Mouse (Mus musculus) spleen, adult 18-20 months (tissue): ENCODE data around the gene Kcnma1.

Source experiments
- DNase-seq, 2 experiments: peaks; one replicate each; pipeline ENCODE4 v3.0.0; 2022; ENCODE audit warnings: mixed read lengths in 2 of 2

Kcnma1 gene

GRCm38 (mm10) chr14:23400777-23401469 lies 613.4 kb downstream of the Kcnma1 start:
- DNase-seq, result peak in 1 of 2 experiments; percentile 1

DNA sequence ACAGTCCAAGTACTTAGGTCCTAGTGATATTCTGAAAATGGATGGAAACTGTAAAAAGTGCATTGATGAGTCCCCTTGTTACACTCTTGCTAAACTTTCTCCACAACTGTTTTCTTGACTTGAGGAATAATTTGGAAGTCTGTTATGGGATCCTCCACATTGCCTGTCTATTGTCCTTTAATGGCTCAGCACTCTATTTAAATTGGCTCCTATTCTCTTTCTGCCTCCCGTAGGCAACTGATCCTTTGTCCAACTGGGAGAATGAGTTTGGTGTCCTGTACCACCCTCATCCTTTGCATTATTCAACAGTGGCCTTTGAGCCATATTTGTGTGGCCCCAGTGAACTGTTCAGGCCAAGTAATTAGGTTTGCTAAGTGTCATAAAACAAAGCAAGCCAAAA lies 616.6 kb downstream of the Kcnma1 start:
- DNase-seq, result no peak

- no peak for DNase-seq
These were observed 622.7 kb downstream of the Kcnma1 start for GRCm38 (mm10) chr14:23391566-23391965.

DNA sequence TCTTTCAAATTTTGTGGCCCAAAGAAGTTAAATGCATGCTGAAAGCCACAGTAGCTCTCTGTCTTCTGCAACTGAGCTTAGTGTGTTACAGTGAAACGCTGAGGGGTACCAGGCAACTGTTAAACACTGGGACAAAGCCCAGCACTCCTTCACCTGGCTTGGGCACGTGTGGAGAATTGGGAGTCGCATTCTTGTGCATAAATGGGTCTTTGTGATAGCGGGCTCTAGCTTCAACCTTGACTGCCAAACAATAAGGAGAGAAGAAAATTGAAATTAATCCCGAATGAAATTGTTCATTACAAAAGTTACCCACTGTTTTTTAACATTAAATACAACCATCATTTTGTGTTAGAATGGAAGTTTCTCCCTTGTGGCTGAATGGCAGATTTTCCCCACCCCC lies 623.5 kb downstream of the Kcnma1 start:
- DNase-seq, result no peak

DNA sequence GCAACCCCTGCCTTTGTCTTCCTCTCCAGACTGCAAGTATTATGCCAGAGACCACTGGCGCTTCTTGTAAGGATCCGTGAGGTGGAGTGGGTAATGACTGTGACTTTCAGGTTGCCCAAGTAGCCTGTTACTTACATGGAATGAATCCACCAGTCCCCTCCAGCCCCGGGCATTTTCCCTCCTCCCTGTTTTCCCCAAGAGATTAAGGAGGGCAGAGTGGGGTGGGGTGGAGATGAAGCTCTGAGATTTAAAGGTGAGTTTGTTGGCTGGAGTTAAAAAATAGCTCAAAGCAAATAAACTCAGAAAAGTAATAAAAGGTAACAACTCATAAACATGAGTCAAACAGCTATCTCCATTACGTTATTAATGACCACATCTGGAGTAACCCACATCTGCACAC lies 624.1 kb downstream of the Kcnma1 start:
- DNase-seq, result no peak

- DNase-seq, result no peak
These were observed 627.5 kb downstream of the Kcnma1 start for GRCm38 (mm10) chr14:23386786-23387185.

DNA sequence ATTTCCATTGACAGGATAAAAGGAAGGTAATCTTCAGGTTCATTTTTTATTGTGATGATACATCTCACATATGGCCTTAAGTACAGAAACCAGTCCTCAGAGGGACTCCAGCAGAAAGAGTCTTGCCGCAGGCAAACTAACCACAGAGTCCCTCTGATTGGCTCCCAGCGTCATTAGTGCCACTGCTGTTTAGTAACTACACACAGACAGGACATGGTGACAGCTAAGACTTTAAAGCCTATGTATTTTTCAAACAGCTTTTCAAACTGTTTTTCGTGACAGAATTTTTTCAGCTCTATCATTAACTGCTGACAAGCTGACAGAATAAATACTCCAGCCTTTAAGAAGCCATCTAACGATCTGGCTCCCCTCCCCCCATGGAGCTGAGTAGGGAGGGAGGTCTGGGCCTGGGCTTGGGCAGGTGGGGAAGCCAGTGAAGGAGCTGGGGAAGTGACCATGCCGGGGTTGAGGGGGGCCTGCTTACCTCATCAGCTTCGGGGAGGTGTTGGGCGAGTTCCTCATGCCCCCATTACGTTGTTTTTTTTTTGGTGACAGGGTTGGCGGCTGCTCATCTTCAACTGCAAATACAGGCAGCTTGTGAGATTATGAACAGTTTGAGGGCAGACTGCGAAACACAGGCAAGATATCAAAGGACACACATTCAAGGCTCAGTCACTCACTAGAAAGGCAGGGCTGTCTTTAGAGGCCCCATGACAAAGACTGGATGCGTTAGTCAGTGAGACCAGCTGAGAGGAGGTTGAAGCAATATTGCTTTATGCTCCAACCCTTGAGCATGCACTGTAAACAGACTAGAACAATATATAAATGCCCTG lies 628.3 kb downstream of the Kcnma1 start:
- DNase-seq, result no peak

DNA sequence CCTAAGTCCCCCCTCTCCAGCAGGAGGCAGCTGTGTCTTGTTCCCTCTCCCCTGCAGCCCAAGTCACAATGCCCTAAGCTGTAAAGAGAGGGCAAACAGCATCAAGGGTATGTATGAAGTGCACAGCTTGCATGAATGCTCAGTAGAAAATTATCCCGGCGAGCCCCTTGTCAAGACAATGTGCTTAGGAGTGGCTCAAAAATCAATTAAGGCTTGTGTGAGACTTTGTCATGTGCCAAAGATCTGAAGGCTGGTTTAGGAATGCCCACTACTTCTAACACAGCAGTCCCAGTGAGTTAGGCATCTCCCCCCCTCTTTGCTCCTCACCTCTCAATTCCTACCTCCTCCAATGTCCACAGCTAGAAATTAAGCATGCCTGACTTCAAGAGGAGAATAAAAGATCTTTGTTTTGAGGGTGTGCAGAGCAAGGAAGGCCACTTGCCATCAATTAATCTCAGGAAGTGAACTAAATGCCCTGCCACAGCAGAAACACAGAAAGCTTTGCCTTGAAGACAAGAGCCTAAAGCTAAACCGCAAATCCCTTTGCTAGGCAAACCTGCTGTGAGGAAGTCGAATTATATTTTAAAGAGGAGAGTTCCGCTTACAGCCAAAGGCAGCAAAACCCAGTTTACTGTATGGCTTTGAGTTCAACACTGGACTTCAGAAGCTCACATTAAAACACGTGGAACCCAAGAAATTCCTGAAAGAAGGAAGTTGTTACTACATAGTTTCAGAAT lies 635.8 kb downstream of the Kcnma1 start:
- DNase-seq, result no peak

GRCm38 (mm10) chr14:23372021-23372420 lies 642.3 kb downstream of the Kcnma1 start:
- DNase-seq, result no peak

GRCm38 (mm10) chr14:23360491-23360995 lies 653.7 kb downstream of the Kcnma1 start:
- DNase-seq, result no peak

DNA sequence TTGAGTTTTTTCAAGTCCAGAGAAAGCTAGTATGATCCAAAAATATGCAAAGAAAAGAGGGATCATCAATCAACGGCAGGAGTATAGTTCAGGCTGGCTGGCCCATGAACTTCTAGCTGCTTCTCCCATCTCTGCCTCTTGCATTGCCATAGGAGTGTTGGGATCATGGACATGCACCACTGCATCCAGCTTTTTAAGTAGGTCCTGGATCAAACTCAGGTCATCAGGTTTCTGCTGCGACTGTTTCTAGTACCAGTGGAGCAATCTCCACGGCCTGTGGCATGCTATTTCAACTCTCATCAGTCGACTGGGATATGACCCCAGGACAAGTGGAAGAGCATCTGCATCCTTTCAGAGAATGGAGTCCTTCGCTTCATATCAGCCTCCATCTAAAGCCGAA lies 655.5 kb downstream of the Kcnma1 start:
- DNase-seq, result no peak

- DNase-seq, result no peak
These were observed 656.6 kb downstream of the Kcnma1 start for GRCm38 (mm10) chr14:23357529-23358278.

- DNase-seq, result no peak
These were observed 687.5 kb downstream of the Kcnma1 start for GRCm38 (mm10) chr14:23326786-23327185.

DNA sequence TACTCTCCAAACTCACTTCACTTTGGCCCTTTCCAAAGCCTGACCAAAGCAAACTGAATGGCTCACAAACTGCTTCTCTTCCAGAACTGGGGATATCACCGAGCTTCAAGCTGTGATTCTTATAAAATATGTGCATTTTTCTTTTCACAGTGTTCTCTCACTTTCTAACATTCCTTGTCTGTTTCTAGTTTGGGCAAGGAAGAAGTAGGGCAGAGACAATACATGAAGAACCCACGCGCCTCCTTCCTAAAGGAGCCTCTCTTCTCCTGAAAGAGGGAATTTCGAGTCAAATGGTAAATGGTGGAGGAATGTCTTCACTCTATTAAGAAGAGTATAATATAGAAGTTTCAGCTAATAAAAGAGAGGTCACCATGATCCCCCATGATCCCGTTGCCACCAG lies 709.0 kb downstream of the Kcnma1 start:
- no peak for DNase-seq

DNA sequence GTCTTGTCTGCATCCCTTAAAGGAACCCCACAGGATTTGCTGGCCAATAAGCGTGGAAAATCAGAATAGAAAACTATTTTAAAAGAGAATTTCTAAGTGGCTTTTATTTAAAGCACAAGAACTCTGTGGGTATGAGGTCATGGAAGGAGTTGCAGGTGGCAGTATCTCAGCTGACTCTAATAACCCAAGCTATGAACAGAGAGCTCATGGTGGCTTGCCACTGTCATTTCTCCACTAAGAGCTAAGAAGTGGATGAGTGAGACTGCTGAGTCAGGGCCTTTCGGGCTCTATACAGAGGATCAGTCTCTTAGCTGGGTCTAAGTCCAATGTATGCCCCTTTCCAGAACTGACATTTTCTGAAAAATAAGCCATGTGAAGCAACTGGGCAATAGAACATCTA lies 713.8 kb downstream of the Kcnma1 start:
- DNase-seq, result no peak

DNA sequence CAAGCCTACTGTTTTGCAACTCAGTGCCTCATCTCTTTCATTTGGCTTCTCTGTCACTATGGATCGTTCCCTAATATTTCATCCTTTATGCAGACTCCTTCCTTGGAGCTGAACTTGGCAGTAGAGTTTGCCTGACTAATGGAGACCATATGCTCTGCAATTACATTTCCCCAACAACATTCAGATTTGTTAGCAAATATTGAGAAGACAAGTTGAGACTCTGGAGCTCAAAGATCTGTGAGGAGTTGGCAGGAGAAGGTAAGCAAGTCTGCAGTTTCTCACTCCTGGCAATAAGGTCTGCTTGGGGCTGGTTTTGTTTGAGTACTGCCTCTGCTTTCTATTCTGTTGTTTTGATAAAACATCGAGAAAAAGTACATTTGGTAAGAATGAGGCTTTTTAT lies 723.7 kb downstream of the Kcnma1 start:
- DNase-seq, result no peak

DNA sequence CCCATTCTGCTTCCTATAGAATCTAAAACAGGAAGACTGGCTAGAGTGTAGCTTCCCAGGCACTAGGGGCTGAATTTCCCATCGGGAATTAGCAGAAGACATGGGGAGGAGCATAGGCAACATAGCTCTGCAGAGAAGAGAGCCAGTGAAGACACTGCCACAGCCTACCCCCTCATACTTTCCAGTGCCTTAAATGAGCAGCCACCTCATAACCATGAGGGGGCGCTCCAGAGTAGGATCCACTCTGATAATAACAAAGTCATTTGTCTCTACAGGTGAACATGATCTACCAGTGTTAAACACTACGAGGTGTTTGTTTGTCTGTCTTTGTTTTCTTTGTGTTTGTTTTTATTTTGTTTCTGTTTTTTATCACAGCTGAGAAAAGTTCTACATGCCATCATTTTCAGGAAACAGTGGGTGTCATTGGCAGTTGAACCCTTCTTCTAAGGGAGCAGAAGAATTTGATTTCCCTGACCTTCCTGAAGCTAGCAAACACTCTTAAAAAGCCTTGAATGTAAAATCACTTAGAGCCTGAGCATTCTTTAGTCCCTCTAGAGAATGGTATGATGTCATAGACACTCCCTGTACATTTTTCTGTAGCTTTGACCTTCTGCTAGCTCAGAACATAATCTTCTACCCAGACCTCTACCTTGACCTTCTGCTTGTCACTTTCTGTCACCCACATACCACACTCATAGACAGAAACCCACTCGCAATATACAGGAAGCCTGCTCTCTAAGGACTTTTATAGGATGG lies 747.6 kb downstream of the Kcnma1 start:
- DNase-seq, result no peak

GRCm38 (mm10) chr14:23253154-23253553 lies 761.1 kb downstream of the Kcnma1 start:
- no peak for DNase-seq

DNA sequence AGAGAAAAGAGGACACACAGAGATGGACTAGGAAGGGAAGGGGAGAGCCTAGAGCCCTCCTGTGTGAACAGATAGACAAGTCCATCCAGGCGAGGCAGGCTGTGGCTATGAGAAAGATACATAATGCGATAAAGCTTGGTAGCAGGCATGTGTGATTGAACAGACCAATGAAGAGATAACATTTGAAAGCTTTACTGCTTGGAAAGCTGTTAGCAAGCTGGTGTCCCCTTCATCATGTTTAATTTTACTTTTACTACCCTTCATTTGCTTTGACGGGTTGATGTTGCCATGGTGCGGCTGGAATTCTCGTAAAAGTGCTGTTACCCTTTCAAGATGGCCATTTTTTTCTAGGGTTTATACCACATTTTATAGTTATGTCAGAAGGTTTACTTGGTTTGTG lies 769.8 kb downstream of the Kcnma1 start:
- no peak for DNase-seq

DNA sequence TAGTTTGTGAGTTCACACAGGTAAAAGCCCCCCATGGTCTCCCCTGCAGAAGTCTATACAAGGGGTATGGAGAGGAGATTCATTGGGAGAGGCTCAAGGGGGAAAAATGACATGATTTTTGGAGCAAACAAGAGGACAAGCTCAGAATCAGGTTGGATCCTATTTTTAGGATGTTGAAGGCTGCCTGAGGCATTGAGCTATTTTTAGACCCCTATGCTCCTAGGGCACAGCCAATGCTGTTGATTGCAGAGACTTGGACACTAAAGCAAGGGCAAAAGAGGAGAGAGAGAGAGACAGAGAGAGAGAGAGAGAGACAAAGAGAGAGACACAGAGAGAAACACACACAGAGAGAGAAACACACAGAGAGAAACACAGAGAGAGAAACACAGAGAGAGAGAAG lies 770.4 kb downstream of the Kcnma1 start:
- no peak for DNase-seq
